Mouse (Mus musculus): ENCODE results near the gene Slc16a5. TPM values are rescaled to one million over a fixed set of nuclear protein-coding genes. Genes with fewer than 3 reads are reported as not detected.
A peak's percentile ranks its signal among the peaks of the same experiment; 100 is the strongest.

The Slc16a5 gene
- polyA plus RNA-seq (2016; fragmentation: Nextera tagmentation; extraction: Ambion mirVana) = 0.23 and 0.25 TPM in 2 replicates

DNA sequence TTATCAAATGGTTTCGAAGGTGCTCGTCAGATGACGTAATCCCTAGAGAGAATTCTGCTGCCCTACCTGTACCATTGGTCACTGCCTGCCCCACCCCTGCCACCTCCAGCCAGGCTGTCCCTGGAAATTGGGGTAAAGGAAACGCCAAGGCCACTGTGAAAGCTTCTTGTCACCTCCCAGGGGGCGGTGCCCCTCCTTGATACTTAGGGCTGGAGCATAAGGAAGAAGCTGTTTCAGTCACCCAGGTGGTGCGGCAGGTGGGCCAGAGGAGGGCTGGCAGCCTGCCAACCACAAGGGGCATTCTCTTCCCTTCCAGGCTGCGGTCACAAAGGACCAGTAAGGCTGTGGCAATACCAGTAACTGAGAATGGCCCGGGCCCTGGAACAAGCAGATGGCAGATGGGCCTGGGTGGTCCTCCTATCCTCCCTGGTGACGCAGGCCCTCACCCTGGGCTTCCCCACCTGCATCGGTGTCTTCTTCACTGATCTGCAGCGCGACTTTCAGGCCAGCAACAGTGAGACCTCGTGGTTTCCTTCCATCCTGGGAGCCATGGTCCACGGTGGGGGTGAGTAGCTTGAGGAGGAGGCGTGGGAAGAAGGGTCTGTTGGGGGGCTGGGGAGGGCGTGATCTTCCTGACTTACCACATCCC, at the start of gene Slc16a5:
Gene Slc16a5, plus strand, starts transcription at position 232 of the 649 bp plus-strand sequence.
- WGBS = 78% methylated on average over 16 of the region's 16 CpGs
- DNase-seq (ENCODE audit: low spot score) = no peak
- H3K27ac ChIP-seq = no peak within 1 kb of the TSS

DNA sequence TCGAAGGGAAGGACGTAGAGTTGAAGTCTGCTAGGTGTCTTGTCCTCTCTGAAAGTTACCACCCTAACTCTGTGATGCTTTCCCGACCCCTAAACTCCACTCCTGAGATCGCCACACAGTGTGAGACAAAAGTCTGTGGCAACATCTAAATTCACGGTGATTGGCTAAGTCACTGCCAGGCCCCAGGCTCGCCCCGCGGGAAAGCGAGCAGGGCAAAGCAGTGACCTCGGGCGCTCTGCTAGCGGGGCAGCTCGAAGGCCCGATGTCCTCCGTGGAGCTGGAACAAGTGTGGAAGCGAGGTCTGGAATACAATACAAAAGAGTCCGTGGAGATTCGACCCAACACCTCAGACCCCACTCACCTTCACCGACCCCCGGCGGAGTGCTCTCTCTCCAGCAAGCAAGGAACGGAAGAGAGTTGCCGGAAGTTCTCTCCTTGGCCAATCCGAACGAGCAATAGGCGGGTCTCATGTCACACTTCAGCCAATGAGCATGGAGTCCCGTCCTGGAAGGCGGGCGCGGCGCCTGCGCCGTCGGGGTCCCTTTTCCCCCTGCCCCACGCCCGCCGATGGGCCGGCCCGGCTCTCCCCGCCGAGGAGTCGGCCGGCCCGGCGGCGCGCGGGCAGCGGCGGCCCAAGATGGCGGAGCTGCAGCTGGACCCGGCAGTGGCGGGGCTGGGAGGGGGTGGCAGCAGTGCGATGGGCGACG, 42.6 kb upstream of the Slc16a5 start, which contains the start of the genes Atp5h and Kctd2:
Gene Atp5h, minus strand, starts transcription at position 432 of the 707 bp plus-strand sequence.
Gene Kctd2, plus strand, starts transcription at position 598 of the 707 bp plus-strand sequence.
- H3K4me1 ChIP-seq = peaks cover 25% of the 10 kb centered on the region
- H3K4me3 ChIP-seq = peak within 1 kb of the TSS; percentile 87
- under 1% methylated on average over 49 of the region's 56 CpGs for WGBS
- H3K27ac ChIP-seq = peak within 1 kb of the TSS; percentile 97
- H3K36me3 ChIP-seq = peaks cover 56% of the 10 kb centered on the region
- peak; percentile 95 for DNase-seq (ENCODE audit: low spot score)
- H3K9me3 ChIP-seq (replicated peaks) = no peaks in the 10 kb centered on the region
- no peaks in the 10 kb centered on the region for H3K27me3 ChIP-seq (ENCODE audit: low read depth, poor library complexity, severe bottlenecking)

More for the DNA sequence above, at the start of gene Slc16a5:
- H3K27me3 ChIP-seq (ENCODE audit: low read depth, poor library complexity, severe bottlenecking) = peaks cover 20% of the 10 kb centered on the region
- H3K36me3 ChIP-seq = no peaks in the 10 kb centered on the region
- peaks cover 21% of the 10 kb centered on the region for H3K4me1 ChIP-seq
- no peaks in the 10 kb centered on the region for H3K9me3 ChIP-seq (replicated peaks)
- no peak within 1 kb of the TSS for H3K4me3 ChIP-seq

DNA sequence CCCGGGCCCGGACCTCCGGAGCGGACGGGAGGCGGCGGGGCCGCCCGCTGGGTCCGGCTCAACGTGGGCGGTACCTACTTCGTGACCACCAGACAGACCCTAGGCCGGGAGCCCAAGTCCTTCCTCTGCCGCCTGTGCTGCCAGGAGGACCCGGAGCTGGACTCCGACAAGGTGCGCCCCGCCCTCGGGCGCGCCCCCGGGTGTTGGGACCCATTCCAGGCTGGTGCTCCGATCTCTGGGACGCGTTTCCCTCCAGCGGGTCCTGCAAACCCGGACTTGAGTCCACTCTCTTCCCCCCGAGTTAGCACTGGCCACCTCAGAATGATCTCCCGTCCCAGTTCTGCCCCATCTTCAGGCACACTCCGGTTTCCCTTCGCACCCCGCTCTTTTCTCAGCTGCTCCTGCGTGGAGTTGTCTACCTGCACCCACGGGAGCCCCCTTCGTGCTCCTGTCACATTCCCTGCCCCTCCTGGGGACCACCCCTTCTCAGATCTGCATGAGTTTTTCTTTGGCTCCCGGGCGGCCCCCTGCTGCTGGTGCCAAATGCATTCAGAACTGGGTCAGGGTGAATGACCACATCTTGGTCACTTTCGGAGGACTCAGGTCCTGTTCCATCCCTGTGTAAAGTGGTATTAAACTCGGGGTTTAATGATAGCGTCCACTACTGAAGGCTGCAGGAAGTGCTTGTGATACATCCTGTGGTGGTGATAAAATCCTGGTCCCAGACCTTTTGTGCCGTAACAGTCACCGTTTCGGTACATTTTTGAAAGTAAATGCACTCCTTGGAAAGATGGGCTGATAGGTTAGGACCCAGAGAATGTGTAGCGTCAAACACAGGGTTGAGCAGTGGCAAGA, 41.7 kb upstream of the Slc16a5 start:
- Histone ChIP-seq H3K4me3 (peak overlapping the region; percentile 87), H3K27ac (peak overlapping the region; percentile 97), H3K4me1 (peaks cover 25% of the 10 kb centered on the region), H3K9me3 (replicated peaks) (no peaks in the 10 kb centered on the region), H3K36me3 (peaks cover 57% of the 10 kb centered on the region), H3K27me3 (ENCODE audit: low read depth, poor library complexity, severe bottlenecking) (no peaks in the 10 kb centered on the region)
- 2% methylated on average over 45 of the region's 45 CpGs for WGBS
- DNase-seq (ENCODE audit: low spot score) = peak; percentile 76

DNA sequence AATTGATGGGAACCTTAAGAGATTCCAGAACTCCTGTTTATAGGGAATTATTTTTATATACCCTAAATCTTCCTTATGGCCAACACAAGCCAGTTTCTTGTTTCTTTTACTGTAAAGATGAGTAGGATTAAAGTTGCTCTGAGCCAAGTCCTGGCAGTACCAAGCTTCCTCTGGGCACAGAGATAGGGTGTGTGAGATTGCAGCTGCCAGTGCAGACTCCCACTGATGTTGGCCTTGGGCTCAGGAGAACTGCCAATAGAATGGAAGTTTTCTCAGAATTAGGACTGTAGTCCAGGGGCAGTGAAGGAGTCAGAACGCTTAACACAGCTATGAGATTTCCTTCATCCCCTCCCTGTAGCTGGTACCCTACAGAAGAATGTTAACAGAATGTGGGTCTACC, 40.9 kb upstream of the Slc16a5 start:
- H3K36me3 ChIP-seq = peaks cover 57% of the 10 kb centered on the region
- DNase-seq (ENCODE audit: low spot score) = no peak
- WGBS = 89% methylated on average over 1 of the region's 1 CpGs
- H3K4me1 ChIP-seq = peaks cover 25% of the 10 kb centered on the region
- no peaks in the 10 kb centered on the region for H3K9me3 ChIP-seq (replicated peaks)
- H3K27me3 ChIP-seq (ENCODE audit: low read depth, poor library complexity, severe bottlenecking) = no peaks in the 10 kb centered on the region
- peak overlapping the region; percentile 97; the same call in 1 of the 2 replicates for H3K27ac ChIP-seq
- peak overlapping the region; percentile 87 for H3K4me3 ChIP-seq

DNA sequence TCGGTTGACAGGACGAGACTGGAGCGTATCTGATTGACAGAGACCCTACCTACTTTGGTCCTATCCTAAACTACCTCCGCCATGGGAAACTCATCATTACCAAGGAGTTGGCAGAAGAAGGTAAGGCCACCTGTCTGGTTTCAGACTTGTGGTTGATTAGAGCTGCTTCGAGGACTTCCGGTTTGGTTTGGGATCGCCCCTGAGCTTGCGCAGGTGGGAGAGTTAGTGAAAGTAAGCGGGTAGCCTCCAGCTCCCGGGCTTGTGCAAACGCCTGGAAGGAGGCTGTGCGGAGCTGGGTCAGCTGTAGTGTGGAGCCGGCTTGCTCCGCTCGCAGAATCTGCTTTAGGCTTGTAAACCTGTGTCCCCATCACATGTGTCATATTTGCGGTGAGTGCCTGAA, 40.3 kb upstream of the Slc16a5 start:
- DNase-seq (ENCODE audit: low spot score) = no peak
- peaks cover 25% of the 10 kb centered on the region for H3K4me1 ChIP-seq
- no peak overlapping the region for H3K27ac ChIP-seq
- no peaks in the 10 kb centered on the region for H3K27me3 ChIP-seq (ENCODE audit: low read depth, poor library complexity, severe bottlenecking)
- H3K9me3 ChIP-seq (replicated peaks) = no peaks in the 10 kb centered on the region
- H3K36me3 ChIP-seq = peaks cover 57% of the 10 kb centered on the region
- no peak overlapping the region for H3K4me3 ChIP-seq
- WGBS = 89% methylated on average over 16 of the region's 16 CpGs

DNA sequence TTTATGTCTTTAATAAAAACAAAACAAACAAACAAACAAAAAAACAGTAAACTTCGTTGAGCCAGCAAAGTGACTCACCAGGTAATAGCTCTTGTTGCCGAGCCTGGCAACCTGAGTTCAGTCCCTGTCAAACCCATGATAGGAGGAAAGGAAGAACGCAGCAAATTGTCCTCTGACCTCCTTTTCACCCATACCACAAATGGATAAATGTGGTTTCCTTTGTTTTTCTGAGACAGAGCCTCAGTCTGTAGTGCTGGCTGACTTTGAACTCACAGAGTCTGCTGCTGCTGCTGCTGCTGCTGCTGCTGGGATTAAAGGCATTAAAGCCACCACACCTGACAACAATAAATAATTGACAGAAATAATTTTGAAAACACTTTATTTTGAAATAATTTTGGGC, 39.2 kb upstream of the Slc16a5 start:
- H3K36me3 ChIP-seq = peaks cover 55% of the 10 kb centered on the region
- no peak overlapping the region for H3K4me3 ChIP-seq
- WGBS = 76% methylated on average over 3 of the region's 3 CpGs
- H3K27ac ChIP-seq = no peak overlapping the region
- no peak for DNase-seq (ENCODE audit: low spot score)
- no peaks in the 10 kb centered on the region for H3K9me3 ChIP-seq (replicated peaks)
- peaks cover 35% of the 10 kb centered on the region for H3K4me1 ChIP-seq
- H3K27me3 ChIP-seq (ENCODE audit: low read depth, poor library complexity, severe bottlenecking) = no peaks in the 10 kb centered on the region

DNA sequence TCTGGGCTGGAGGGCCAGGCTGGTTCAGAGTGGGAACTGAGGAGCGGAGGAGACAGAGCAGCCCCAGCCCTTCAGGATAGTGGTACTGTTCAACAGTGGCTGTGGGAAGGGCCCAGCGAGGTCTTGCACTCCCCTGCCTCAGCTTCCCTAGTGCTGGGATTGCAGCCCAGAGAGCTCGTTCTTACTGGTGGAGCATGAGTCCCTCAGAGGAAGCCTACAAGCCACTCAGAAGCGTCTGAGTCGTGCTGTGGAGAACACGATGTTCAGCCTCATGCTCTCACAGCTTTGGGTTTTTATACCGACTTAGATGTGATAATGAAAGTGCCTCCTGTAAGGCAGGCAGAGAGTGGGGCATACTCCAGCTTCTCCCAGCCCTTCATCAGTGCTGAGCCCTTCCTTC, 37.6 kb upstream of the Slc16a5 start:
- Histone ChIP-seq H3K27me3 (ENCODE audit: low read depth, poor library complexity, severe bottlenecking) (no peaks in the 10 kb centered on the region), H3K4me1 (peaks cover 26% of the 10 kb centered on the region), H3K4me3 (no peak overlapping the region), H3K27ac (no peak overlapping the region), H3K36me3 (peaks cover 66% of the 10 kb centered on the region), H3K9me3 (replicated peaks) (no peaks in the 10 kb centered on the region)
- DNase-seq (ENCODE audit: low spot score) = no peak
- WGBS = 90% methylated on average over 7 of the region's 7 CpGs

DNA sequence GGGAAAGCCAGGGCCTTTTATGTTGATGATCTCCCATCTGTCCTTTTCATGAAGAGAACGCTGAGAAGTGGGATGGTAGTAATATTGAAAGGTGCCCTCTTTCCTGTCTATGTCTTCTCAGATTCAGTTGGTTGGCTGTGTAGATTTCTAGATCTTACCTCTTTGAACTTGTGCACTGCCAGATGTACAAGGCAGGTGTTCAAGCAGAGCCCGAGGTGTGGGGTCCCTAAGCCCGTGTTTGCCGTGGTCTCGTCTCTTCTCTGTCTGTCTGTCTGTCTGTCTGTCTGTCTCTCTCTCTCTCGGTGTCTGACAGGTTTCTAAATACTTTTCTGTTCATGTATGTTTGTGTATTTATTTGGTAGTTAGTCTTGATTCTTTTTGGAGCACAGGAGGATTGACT, 36.6 kb upstream of the Slc16a5 start:
- Histone ChIP-seq H3K4me3 (no peak overlapping the region), H3K27me3 (ENCODE audit: low read depth, poor library complexity, severe bottlenecking) (no peaks in the 10 kb centered on the region), H3K9me3 (replicated peaks) (no peaks in the 10 kb centered on the region), H3K36me3 (peaks cover 76% of the 10 kb centered on the region), H3K4me1 (peaks cover 24% of the 10 kb centered on the region), H3K27ac (no peak overlapping the region)
- DNase-seq (ENCODE audit: low spot score) = no peak
- 89% methylated on average over 6 of the region's 6 CpGs for WGBS

DNA sequence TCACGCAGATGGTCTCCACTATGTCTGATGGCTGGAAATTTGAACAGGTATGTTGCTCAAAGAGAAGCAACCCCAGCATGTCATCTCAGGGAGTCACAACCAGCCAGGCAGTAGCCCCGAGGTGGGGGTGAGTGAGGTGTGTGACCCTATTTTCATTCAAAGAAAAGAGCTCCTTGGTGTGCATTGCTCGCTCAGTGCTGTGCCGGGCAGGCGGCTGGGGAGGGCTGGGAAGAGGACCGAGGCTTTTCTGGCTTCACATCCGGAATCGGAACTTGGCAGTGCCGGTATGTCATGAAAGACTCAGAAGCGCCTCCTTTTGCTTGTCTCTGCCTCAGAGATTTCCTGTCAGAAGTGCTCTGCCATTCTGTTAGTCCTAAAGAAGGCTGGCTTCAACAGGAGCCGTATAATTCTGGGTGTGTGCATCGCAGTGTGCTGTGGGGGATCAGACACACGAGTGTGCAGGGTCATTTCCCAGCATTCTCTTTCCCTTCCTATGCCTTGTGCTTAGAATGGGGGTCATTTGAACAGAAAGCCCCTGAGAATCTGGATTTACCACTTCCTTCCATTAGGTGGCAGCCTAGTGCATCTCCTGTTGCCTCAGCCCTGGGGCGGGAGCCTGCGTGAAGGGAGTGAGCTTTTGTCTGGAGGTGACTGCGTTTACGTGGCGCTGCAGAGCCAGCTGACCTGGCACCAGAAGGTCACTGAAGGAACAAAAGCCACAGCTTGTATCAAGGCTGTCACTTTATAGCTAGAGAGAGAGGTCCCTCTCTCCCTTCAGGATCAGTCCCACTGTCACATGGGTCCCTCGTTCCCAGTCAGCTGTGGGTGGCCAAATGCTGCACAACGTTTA, 34.6 kb upstream of the Slc16a5 start:
- Histone ChIP-seq H3K27ac (peak overlapping the region; percentile 76), H3K4me3 (peak overlapping the region; percentile 17; the same call in 1 of the 2 replicates)
- 43% methylated on average over 20 of the region's 20 CpGs for WGBS

DNA sequence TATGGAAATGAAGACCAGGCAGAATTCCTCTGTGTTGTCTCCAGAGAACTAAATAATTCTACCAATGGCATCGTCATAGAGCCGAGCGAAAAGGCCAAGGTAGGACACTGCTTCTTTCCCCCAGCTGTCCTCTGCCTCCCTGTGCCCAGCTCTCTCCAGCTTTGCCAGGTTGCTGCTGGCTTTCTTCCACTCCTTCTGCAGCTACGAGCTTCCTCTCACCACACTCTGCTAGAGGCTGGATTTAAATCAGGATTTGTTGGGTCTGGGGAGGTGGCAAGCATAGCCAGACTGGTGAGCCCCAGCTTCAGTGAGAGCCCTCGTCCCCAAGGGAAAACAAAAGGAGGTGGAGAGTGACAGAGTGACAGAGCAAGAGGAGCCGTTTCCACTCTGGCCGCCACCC, 33.0 kb upstream of the Slc16a5 start:
- WGBS = 95% methylated on average over 7 of the region's 7 CpGs
- Histone ChIP-seq H3K27me3 (ENCODE audit: low read depth, poor library complexity, severe bottlenecking) (no peaks in the 10 kb centered on the region), H3K4me3 (no peak overlapping the region), H3K9me3 (replicated peaks) (no peaks in the 10 kb centered on the region), H3K4me1 (peaks cover 12% of the 10 kb centered on the region), H3K27ac (no peak overlapping the region), H3K36me3 (peaks cover 85% of the 10 kb centered on the region)
- no peak for DNase-seq (ENCODE audit: low spot score)

More for the DNA sequence above, 34.6 kb upstream of the Slc16a5 start:
- Histone ChIP-seq H3K36me3 (peaks cover 91% of the 10 kb centered on the region), H3K4me1 (peaks cover 12% of the 10 kb centered on the region), H3K9me3 (replicated peaks) (no peaks in the 10 kb centered on the region), H3K27me3 (ENCODE audit: low read depth, poor library complexity, severe bottlenecking) (no peaks in the 10 kb centered on the region)
- DNase-seq (ENCODE audit: low spot score) = peak; percentile 82

DNA sequence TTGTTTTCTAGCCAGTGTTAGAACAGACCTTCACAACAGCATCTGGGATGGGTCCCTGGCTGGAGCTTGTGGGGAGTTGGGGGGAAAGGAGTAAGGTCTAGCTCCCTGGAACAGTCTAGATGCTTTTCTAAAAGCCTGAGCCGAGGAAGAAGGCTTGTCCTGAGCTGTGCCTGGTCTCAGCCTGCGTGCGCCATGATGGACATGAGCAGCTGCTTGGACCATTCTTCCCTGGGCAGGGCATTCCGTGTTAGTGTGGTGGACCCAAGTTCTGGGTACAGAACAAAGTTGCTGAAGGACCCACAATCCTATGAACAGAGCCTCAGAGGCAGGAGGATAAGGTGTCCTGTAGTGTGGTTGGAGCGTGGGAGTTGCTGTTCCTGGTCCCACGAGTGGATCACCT, 31.7 kb upstream of the Slc16a5 start:
- Histone ChIP-seq H3K4me1 (peaks cover 19% of the 10 kb centered on the region), H3K27me3 (ENCODE audit: low read depth, poor library complexity, severe bottlenecking) (no peaks in the 10 kb centered on the region), H3K4me3 (no peak overlapping the region), H3K27ac (no peak overlapping the region), H3K36me3 (peaks cover 72% of the 10 kb centered on the region), H3K9me3 (replicated peaks) (no peaks in the 10 kb centered on the region)
- WGBS = 94% methylated on average over 6 of the region's 6 CpGs
- DNase-seq (ENCODE audit: low spot score) = no peak

DNA sequence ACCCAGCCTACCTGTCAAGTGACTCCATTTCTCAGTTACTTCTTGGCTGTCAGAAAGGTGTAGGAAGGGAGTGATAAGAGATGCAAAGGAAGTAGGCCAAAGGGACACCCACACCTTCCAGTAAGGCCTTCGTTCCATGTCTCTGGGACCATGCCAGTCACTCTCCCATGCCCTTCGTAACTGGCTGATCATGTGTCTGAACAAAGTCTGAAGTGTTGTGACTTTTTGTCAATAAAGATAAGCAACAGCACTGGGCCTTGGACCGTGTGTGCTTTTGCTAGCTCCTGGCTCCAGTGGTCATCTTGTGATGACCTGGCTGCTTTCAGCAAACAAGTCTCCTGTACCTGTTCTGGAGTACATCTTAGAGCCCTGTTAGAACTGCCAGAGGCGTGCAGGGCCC, 29.5 kb upstream of the Slc16a5 start:
- 87% methylated on average over 4 of the region's 4 CpGs for WGBS
- Histone ChIP-seq H3K4me1 (peaks cover 23% of the 10 kb centered on the region), H3K27me3 (ENCODE audit: low read depth, poor library complexity, severe bottlenecking) (no peaks in the 10 kb centered on the region), H3K27ac (no peak overlapping the region), H3K9me3 (replicated peaks) (no peaks in the 10 kb centered on the region), H3K36me3 (peaks cover 50% of the 10 kb centered on the region), H3K4me3 (no peak overlapping the region)
- no peak for DNase-seq (ENCODE audit: low spot score)
